Mouse (Mus musculus) testis, adult 2 months (tissue): ENCODE results near the gene Muc20. TPM values are rescaled to one million over a fixed set of nuclear protein-coding genes. Genes with fewer than 3 reads are reported as not detected.

Source experiments
- H3K27ac ChIP-seq: fragments of 200-500 bp; 2 replicates; pipeline ENCODE4 v1.5.1; 2012; ENCODE audit warnings: low read depth, low read length; ENCODE audit not compliant: control insufficient read depth, insufficient read depth
- H3K27me3 ChIP-seq: fragments of 200-500 bp; 2 replicates; pipeline ENCODE4 v1.6.1; 2012; ENCODE audit warnings: mild to moderate bottlenecking, low read length, moderate library complexity; ENCODE audit not compliant: control insufficient read depth, insufficient read depth
- H3K36me3 ChIP-seq: fragments of 200-500 bp; 2 replicates; pipeline ENCODE4 v1.6.1; 2012; ENCODE audit warnings: mild to moderate bottlenecking, low read length; ENCODE audit not compliant: control insufficient read depth, insufficient read depth
- H3K4me1 ChIP-seq: fragments of 200-500 bp; 2 replicates; pipeline ENCODE4 v1.6.1; 2012; ENCODE audit warnings: low read length; ENCODE audit not compliant: control insufficient read depth, insufficient read depth
- H3K4me3 ChIP-seq: fragments of 200-500 bp; 2 replicates; pipeline ENCODE4 v1.5.1; 2012; ENCODE audit warnings: low read depth, mild to moderate bottlenecking, low read length, moderate library complexity, mixed read lengths; ENCODE audit not compliant: control insufficient read depth
- CTCF ChIP-seq: fragments of 200-500 bp; IDR thresholded peaks from 2 replicates; pipeline ENCODE4 v1.5.1; 2012; ENCODE audit warnings: low read depth, mild to moderate bottlenecking, inconsistent platforms, low read length, moderate library complexity; ENCODE audit not compliant: control insufficient read depth, insufficient read depth, insufficient replicate concordance
- POLR2A ChIP-seq: fragments of 200-500 bp; IDR thresholded peaks from 2 replicates; pipeline ENCODE4 v1.6.1; 2012; ENCODE audit warnings: low read depth, mild to moderate bottlenecking, inconsistent platforms, low read length, moderate library complexity; ENCODE audit not compliant: control insufficient read depth
- polyA plus RNA-seq: library from polyadenylated mRNA; depleted of rRNA; stranded (reverse); fragments of >200 nt; gene quantifications from 2 replicates; pipeline ENCODE4 v1.2.3, GENCODE M21; 2012

The Muc20 gene
- polyA plus RNA-seq, 1 experiment: 0.61 TPM

- no peak for TF ChIP-seq CTCF
- no peak for TF ChIP-seq POLR2A
- no peaks in the 10 kb centered on the region for H3K4me1 ChIP-seq
- H3K4me3 ChIP-seq: no peak overlapping the region
- no peaks in the 10 kb centered on the region for H3K36me3 ChIP-seq
- no peak overlapping the region for H3K27ac ChIP-seq
- no peaks in the 10 kb centered on the region for H3K27me3 ChIP-seq
These were observed 30.3 kb downstream of the Muc20 start for GRCm38 (mm10) chr16:32766904-32767303.

- no peaks in the 10 kb centered on the region for H3K36me3 ChIP-seq
- no peaks in the 10 kb centered on the region for H3K27me3 ChIP-seq
- no peaks in the 10 kb centered on the region for H3K4me1 ChIP-seq
- no peak overlapping the region for H3K27ac ChIP-seq
- no peak overlapping the region for H3K4me3 ChIP-seq
- TF ChIP-seq POLR2A (no peak), CTCF (no peak)
These were observed 32.3 kb downstream of the Muc20 start for GRCm38 (mm10) chr16:32764961-32765360.

- Histone ChIP-seq H3K4me3 (no peak overlapping the region), H3K27ac (no peak overlapping the region), H3K4me1 (no peaks in the 10 kb centered on the region), H3K27me3 (no peaks in the 10 kb centered on the region), H3K36me3 (no peaks in the 10 kb centered on the region)
- TF ChIP-seq CTCF (no peak), POLR2A (no peak)
These were observed 32.7 kb downstream of the Muc20 start for GRCm38 (mm10) chr16:32764550-32764949.

- TF ChIP-seq POLR2A (no peak), CTCF (no peak)
- Histone ChIP-seq H3K27ac (no peak overlapping the region), H3K4me3 (no peak overlapping the region), H3K4me1 (no peaks in the 10 kb centered on the region; the same call in 1 of the 2 replicates), H3K27me3 (no peaks in the 10 kb centered on the region), H3K36me3 (no peaks in the 10 kb centered on the region)
These were observed 46.8 kb downstream of the Muc20 start for GRCm38 (mm10) chr16:32750242-32751127.

GRCm38 (mm10) chr16:32745852-32746251 lies 51.4 kb downstream of the Muc20 start:
- Histone ChIP-seq H3K36me3 (no peaks in the 10 kb centered on the region), H3K27ac (no peak overlapping the region), H3K27me3 (no peaks in the 10 kb centered on the region), H3K4me3 (no peak overlapping the region), H3K4me1 (no peaks in the 10 kb centered on the region; the same call in none of the 2 replicates)
- no peak for TF ChIP-seq CTCF
- TF ChIP-seq POLR2A: no peak

GRCm38 (mm10) chr16:32742712-32743111 lies 54.5 kb downstream of the Muc20 start:
- Histone ChIP-seq H3K36me3 (no peaks in the 10 kb centered on the region), H3K4me1 (no peaks in the 10 kb centered on the region; the same call in 1 of the 2 replicates), H3K27me3 (no peaks in the 10 kb centered on the region), H3K4me3 (no peak overlapping the region), H3K27ac (no peak overlapping the region)
- no peak for TF ChIP-seq CTCF
- no peak for TF ChIP-seq POLR2A

- Histone ChIP-seq H3K27ac (no peak overlapping the region), H3K4me3 (no peak overlapping the region), H3K36me3 (no peaks in the 10 kb centered on the region), H3K4me1 (no peaks in the 10 kb centered on the region; the same call in 1 of the 2 replicates), H3K27me3 (no peaks in the 10 kb centered on the region)
- no peak for TF ChIP-seq POLR2A
- TF ChIP-seq CTCF: no peak
These were observed 55.9 kb downstream of the Muc20 start for GRCm38 (mm10) chr16:32741366-32741765.
